Mouse (Mus musculus) limb, embryonic 15.5 days (tissue): ENCODE results near the gene Ptpn4. TPM values are rescaled to one million over a fixed set of nuclear protein-coding genes. Genes with fewer than 3 reads are reported as not detected.

ENCODE experiments used
- ATAC-seq: fragments of 200-750 bp; cut with Nextera tagmentation; 2 replicates; pipeline ENCODE4 v1.8.0; 2017; ENCODE audit warnings: low read depth, moderate TSS enrichment; ENCODE audit not compliant: insufficient number of reproducible peaks, low FRiP score, low TSS enrichment
- H3K27ac ChIP-seq: fragments of 300-500 bp; sonication (generic); 2 replicates; pipeline ENCODE4 v1.5.1; 2015; ENCODE audit warnings: moderate library complexity, mild to moderate bottlenecking, inconsistent platforms
- H3K27me3 ChIP-seq: fragments of 300-500 bp; sonication (generic); 2 replicates; pipeline ENCODE4 v1.6.1; 2015; ENCODE audit warnings: inconsistent platforms
- H3K36me3 ChIP-seq: fragments of 300-500 bp; sonication (generic); 2 replicates; pipeline ENCODE4 v1.6.1; 2015; ENCODE audit warnings: inconsistent platforms
- H3K4me1 ChIP-seq: fragments of 300-500 bp; sonication (generic); 2 replicates; pipeline ENCODE4 v1.6.1; 2015; ENCODE audit warnings: inconsistent platforms
- H3K4me2 ChIP-seq: fragments of 300-500 bp; sonication (generic); 2 replicates; pipeline ENCODE4 v1.6.1; 2015; ENCODE audit warnings: mild to moderate bottlenecking, inconsistent platforms
- H3K4me3 ChIP-seq: fragments of 300-500 bp; sonication (generic); 2 replicates; pipeline ENCODE4 v1.5.1; 2015; ENCODE audit warnings: mild to moderate bottlenecking, inconsistent platforms
- H3K9ac ChIP-seq: fragments of 300-500 bp; sonication (generic); 2 replicates; pipeline ENCODE4 v1.6.1; 2015; ENCODE audit warnings: inconsistent platforms
- H3K9me3 ChIP-seq: fragments of 300-500 bp; sonication (generic); 2 replicates; pipeline ENCODE4 v1.6.1; 2016; ENCODE audit warnings: inconsistent platforms
- WGBS: fragments of 180-500 bp; shearing (Covaris S2); methylation state at CpG from one replicate; pipeline ENCODE4 v1.1.7; 2015; 5-methylcytosine and 5-hydroxymethylcytosine counted together
- polyA plus RNA-seq: library from polyadenylated mRNA; unstranded; fragments of >200 nt; fragmentation: Nextera tagmentation; extraction: Ambion mirVana; gene quantifications from 2 replicates; pipeline ENCODE4 v1.2.1, GENCODE M21; 2015

Ptpn4 gene
- polyA plus RNA-seq, 1 experiment from 2014 or later: 4.3 TPM

GRCm38 (mm10) chr1:119852339-119852738 lies 14.9 kb upstream of the Ptpn4 start:
- Histone ChIP-seq H3K4me3 (no peak overlapping the region), H3K27ac (no peak overlapping the region), H3K9me3 (no peaks in the 10 kb centered on the region), H3K9ac (no peak overlapping the region), H3K4me2 (no peak overlapping the region), H3K27me3 (no peaks in the 10 kb centered on the region), H3K4me1 (no peaks in the 10 kb centered on the region), H3K36me3 (no peaks in the 10 kb centered on the region)
- WGBS: 85% methylated on average over 4 of the region's 4 CpGs
- ATAC-seq: no peak

- Histone ChIP-seq H3K36me3 (no peaks in the 10 kb centered on the region), H3K27ac (no peak overlapping the region), H3K4me1 (no peaks in the 10 kb centered on the region), H3K4me2 (no peak overlapping the region), H3K9me3 (no peaks in the 10 kb centered on the region), H3K27me3 (no peaks in the 10 kb centered on the region), H3K4me3 (no peak overlapping the region), H3K9ac (no peak overlapping the region)
- 89% methylated on average over 12 of the region's 12 CpGs for WGBS
- no peak for ATAC-seq
Observed at GRCm38 (mm10) chr1:119849146-119849935, 11.9 kb upstream of the Ptpn4 start.

GRCm38 (mm10) chr1:119845321-119845720 lies 7.9 kb upstream of the Ptpn4 start:
- H3K36me3 ChIP-seq: no peaks in the 10 kb centered on the region
- 47% methylated on average over 4 of the region's 4 CpGs for WGBS
- H3K4me1 ChIP-seq: no peaks in the 10 kb centered on the region

GRCm38 (mm10) chr1:119843121-119843520 lies 5.7 kb upstream of the Ptpn4 start:
- WGBS: 78% methylated on average over 3 of the region's 3 CpGs
- no peak overlapping the region for H3K4me2 ChIP-seq
- no peaks in the 10 kb centered on the region for H3K4me1 ChIP-seq
- no peaks in the 10 kb centered on the region for H3K9me3 ChIP-seq
- no peak overlapping the region for H3K27ac ChIP-seq
- no peak overlapping the region for H3K4me3 ChIP-seq
- no peaks in the 10 kb centered on the region for H3K36me3 ChIP-seq
- no peak overlapping the region for H3K9ac ChIP-seq
- H3K27me3 ChIP-seq: no peaks in the 10 kb centered on the region
- ATAC-seq: no peak

More at GRCm38 (mm10) chr1:119845321-119845720, 7.9 kb upstream of the Ptpn4 start:
- Histone ChIP-seq H3K4me2 (no peak overlapping the region), H3K27ac (no peak overlapping the region), H3K9me3 (no peaks in the 10 kb centered on the region), H3K27me3 (no peaks in the 10 kb centered on the region), H3K9ac (no peak overlapping the region), H3K4me3 (no peak overlapping the region)
- ATAC-seq: no peak

- Histone ChIP-seq H3K9me3 (no peaks in the 10 kb centered on the region), H3K4me3 (no peak overlapping the region), H3K4me1 (peaks cover 7% of the 10 kb centered on the region; the same call in 1 of the 2 replicates), H3K27ac (no peak overlapping the region), H3K4me2 (no peak overlapping the region), H3K27me3 (no peaks in the 10 kb centered on the region), H3K9ac (no peak overlapping the region), H3K36me3 (no peaks in the 10 kb centered on the region)
- ATAC-seq: no peak
- 40% methylated on average over 3 of the region's 3 CpGs for WGBS
Observed at GRCm38 (mm10) chr1:119838241-119838640, 828 bp upstream of the Ptpn4 start.

- H3K9me3 ChIP-seq: no peaks in the 10 kb centered on the region
- peak overlapping the region; percentile 91 for H3K27ac ChIP-seq
- H3K36me3 ChIP-seq: no peaks in the 10 kb centered on the region
- peak overlapping the region; percentile 76 for H3K9ac ChIP-seq
- peaks cover 7% of the 10 kb centered on the region; the same call in 1 of the 2 replicates for H3K4me1 ChIP-seq
- H3K4me2 ChIP-seq: peak overlapping the region; percentile 66
- peak overlapping the region; percentile 93 for H3K4me3 ChIP-seq
- no peaks in the 10 kb centered on the region for H3K27me3 ChIP-seq
- ATAC-seq: no peak
- under 1% methylated on average over 29 of the region's 31 CpGs for WGBS
Observed at GRCm38 (mm10) chr1:119836479-119837015, 866 bp downstream of the Ptpn4 start.

GRCm38 (mm10) chr1:119835726-119836478 lies 1.5 kb downstream of the Ptpn4 start:
- WGBS: 16% methylated on average over 9 of the region's 9 CpGs
- H3K36me3 ChIP-seq: no peaks in the 10 kb centered on the region

GRCm38 (mm10) chr1:119828160-119828559 lies 9.3 kb downstream of the Ptpn4 start:
- H3K27ac ChIP-seq: no peak overlapping the region
- H3K36me3 ChIP-seq: no peaks in the 10 kb centered on the region
- WGBS: 94% methylated on average over 1 of the region's 1 CpGs
- no peaks in the 10 kb centered on the region for H3K9me3 ChIP-seq
- H3K9ac ChIP-seq: no peak overlapping the region
- no peak for ATAC-seq
- H3K4me3 ChIP-seq: no peak overlapping the region
- H3K4me2 ChIP-seq: no peak overlapping the region
- H3K4me1 ChIP-seq: no peaks in the 10 kb centered on the region
- H3K27me3 ChIP-seq: no peaks in the 10 kb centered on the region

More at GRCm38 (mm10) chr1:119835726-119836478, 1.5 kb downstream of the Ptpn4 start:
- peak overlapping the region; percentile 76; the same call in 1 of the 2 replicates for H3K9ac ChIP-seq
- H3K4me2 ChIP-seq: peak overlapping the region; percentile 66
- H3K4me1 ChIP-seq: peaks cover 7% of the 10 kb centered on the region; the same call in 1 of the 2 replicates
- ATAC-seq: no peak
- no peaks in the 10 kb centered on the region for H3K9me3 ChIP-seq
- H3K27me3 ChIP-seq: no peaks in the 10 kb centered on the region
- peak overlapping the region; percentile 93 for H3K4me3 ChIP-seq
- H3K27ac ChIP-seq: no peak overlapping the region

- no peak overlapping the region for H3K9ac ChIP-seq
- H3K9me3 ChIP-seq: no peaks in the 10 kb centered on the region
- peaks cover 3% of the 10 kb centered on the region; the same call in 1 of the 2 replicates for H3K4me1 ChIP-seq
- WGBS: 55% methylated on average over 1 of the region's 1 CpGs
- H3K4me2 ChIP-seq: no peak overlapping the region
- no peaks in the 10 kb centered on the region for H3K27me3 ChIP-seq
- H3K4me3 ChIP-seq: no peak overlapping the region
- no peak overlapping the region for H3K27ac ChIP-seq
- no peak for ATAC-seq
- H3K36me3 ChIP-seq: no peaks in the 10 kb centered on the region
Observed at GRCm38 (mm10) chr1:119818704-119819103, 18.7 kb downstream of the Ptpn4 start.

GRCm38 (mm10) chr1:119807707-119808106 lies 29.7 kb downstream of the Ptpn4 start:
- no peaks in the 10 kb centered on the region for H3K27me3 ChIP-seq
- H3K9ac ChIP-seq: no peak overlapping the region
- no peaks in the 10 kb centered on the region for H3K36me3 ChIP-seq
- no peak overlapping the region for H3K27ac ChIP-seq
- no peak overlapping the region for H3K4me2 ChIP-seq
- ATAC-seq: no peak
- no peaks in the 10 kb centered on the region for H3K9me3 ChIP-seq
- 93% methylated on average over 1 of the region's 1 CpGs for WGBS
- H3K4me1 ChIP-seq: no peaks in the 10 kb centered on the region
- no peak overlapping the region for H3K4me3 ChIP-seq

GRCm38 (mm10) chr1:119805984-119806383 lies 31.4 kb downstream of the Ptpn4 start:
- Histone ChIP-seq H3K4me3 (no peak overlapping the region), H3K4me1 (no peaks in the 10 kb centered on the region), H3K27ac (no peak overlapping the region), H3K9ac (no peak overlapping the region), H3K9me3 (no peaks in the 10 kb centered on the region), H3K36me3 (no peaks in the 10 kb centered on the region), H3K4me2 (no peak overlapping the region), H3K27me3 (no peaks in the 10 kb centered on the region)
- ATAC-seq: no peak
- WGBS: 90% methylated on average over 2 of the region's 2 CpGs

GRCm38 (mm10) chr1:119804586-119804985 lies 32.8 kb downstream of the Ptpn4 start:
- 49% methylated on average over 1 of the region's 1 CpGs for WGBS
- Histone ChIP-seq H3K36me3 (no peaks in the 10 kb centered on the region), H3K9me3 (no peaks in the 10 kb centered on the region), H3K27ac (no peak overlapping the region), H3K27me3 (no peaks in the 10 kb centered on the region), H3K4me2 (no peak overlapping the region), H3K4me3 (no peak overlapping the region), H3K9ac (no peak overlapping the region), H3K4me1 (no peaks in the 10 kb centered on the region)
- ATAC-seq: no peak
